ENCODE assay signal across 27 mouse cellular contexts in the genomic region with DNA sequence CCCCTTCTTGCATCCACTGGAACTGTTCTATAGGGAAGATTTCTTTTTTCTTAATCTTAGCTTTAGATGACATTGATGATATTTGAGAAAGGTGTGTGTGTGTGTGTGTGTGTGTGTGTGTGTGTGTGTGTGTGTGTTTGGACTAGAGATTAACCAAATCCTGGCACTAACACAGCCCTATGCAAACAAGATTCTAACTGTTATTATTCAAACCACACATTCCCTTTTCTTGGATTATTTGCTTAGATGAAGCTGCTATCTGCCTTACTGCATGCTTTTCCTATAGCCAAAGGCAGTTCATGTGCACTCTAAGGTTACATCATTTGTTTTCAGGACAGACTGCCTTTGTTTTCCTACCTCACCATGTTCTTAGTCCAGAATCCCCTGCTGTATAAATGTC.
"Had no signal": no experiment of that assay in that cellular context is flagged by ENCODE, and none has a peak within 500 bp of the region (broad histone marks: within the 10 kb centered on the region; RNA-seq: fewer than 3 reads in every experiment).

No protein-coding gene starts in this region.

- H3K9me3 ChIP-seq: heart, embryonic 13.5 days; heart, embryonic 15.5 days; hindbrain, embryonic 13.5 days; hindbrain, embryonic 15.5 days; kidney, embryonic 15.5 days; limb, embryonic 10.5 days; limb, embryonic 12.5 days; liver, embryonic 13.5 days had no signal

- H3K36me3 ChIP-seq: heart, embryonic 13.5 days; heart, embryonic 15.5 days; hindbrain, embryonic 13.5 days; hindbrain, embryonic 15.5 days; kidney, embryonic 15.5 days; limb, embryonic 10.5 days; limb, embryonic 12.5 days; liver, embryonic 13.5 days had no signal

- DNase-seq: gastrocnemius, postnatal 14 days; gastrocnemius, postnatal 36 days; heart, adult 11 months; heart, adult 2 months; heart, postnatal 14 days; heart, postnatal 36 days; kidney, adult 11 months; kidney, adult 2 months; kidney, adult 9 months; kidney, postnatal 14 days; kidney, postnatal 36 days; layer of hippocampus, adult 9-11 months; layer of hippocampus, postnatal 36 days; liver; liver, embryonic 13.5 days had no signal

- H3K4me2 ChIP-seq: heart, embryonic 11.5 days; heart, embryonic 13.5 days; heart, embryonic 15.5 days; hindbrain, embryonic 13.5 days; hindbrain, embryonic 15.5 days; kidney, embryonic 15.5 days; limb, embryonic 12.5 days; liver, embryonic 11.5 days; liver, embryonic 13.5 days had no signal

- H3K4me1 ChIP-seq: heart, embryonic 13.5 days; heart, embryonic 15.5 days; hindbrain, embryonic 13.5 days; hindbrain, embryonic 15.5 days; kidney, embryonic 15.5 days; limb, embryonic 10.5 days; limb, embryonic 12.5 days; liver, embryonic 13.5 days had no signal

- ATAC-seq: hindbrain, postnatal 0 days; intestine, embryonic 16.5 days had no signal

- H3K27me3 ChIP-seq: heart, embryonic 13.5 days; heart, embryonic 15.5 days; hindbrain, embryonic 13.5 days; hindbrain, embryonic 15.5 days; kidney, embryonic 15.5 days; limb, embryonic 12.5 days; liver, embryonic 13.5 days had no signal

- H3K9ac ChIP-seq: heart, embryonic 13.5 days; heart, embryonic 15.5 days; hindbrain, embryonic 13.5 days; hindbrain, embryonic 15.5 days; kidney, embryonic 15.5 days; limb, embryonic 12.5 days; liver, embryonic 13.5 days had no signal

- H3K27ac ChIP-seq: heart, adult 2 months; heart, embryonic 13.5 days; heart, embryonic 15.5 days; hindbrain, embryonic 13.5 days; hindbrain, embryonic 15.5 days; hindbrain, postnatal 0 days; kidney, embryonic 15.5 days; kidney, postnatal 0 days; limb, embryonic 10.5 days; limb, embryonic 12.5 days; liver, embryonic 13.5 days had no signal

- H3K4me3 ChIP-seq: heart, adult 2 months; heart, embryonic 13.5 days; heart, embryonic 15.5 days; hindbrain, embryonic 13.5 days; hindbrain, embryonic 15.5 days; kidney, embryonic 15.5 days; limb, embryonic 10.5 days; limb, embryonic 12.5 days; liver, embryonic 13.5 days had no signal
